Mouse (Mus musculus): ENCODE data around the gene Btbd35f6.
"Not testable (repeated sequence)": the region's sequence is repeated elsewhere in the genome, so short reads cannot be mapped to it uniquely, and the experiment has no call there.

The Btbd35f6 gene

GRCm38 (mm10) chrX:33956440-33956839 is at the start of gene Btbd35f6:
Btbd35f6 (minus strand) TSS chrX:33956540.
- in situ Hi-C loops (cut with MboI, MseI), result not testable (repeated sequence)

- in situ Hi-C loops (cut with MboI, MseI), result loop anchor here (10.0 to 25.0 kb wide), 5 partner anchors 208 to 1749 kb away; partner anchors contain the start of gene Gm21789
These were observed 30.4 kb upstream of the Btbd35f6 start, which contains the start of gene Gm21870 for GRCm38 (mm10) chrX:33986716-33987115. Gm21870 (minus strand) TSS chrX:33986816.

GRCm38 (mm10) chrX:33930216-33930615 is 26.1 kb downstream of the Btbd35f6 start:
- in situ Hi-C loops (cut with MboI, MseI), result loop anchor here (25.0 kb wide), 1 partner anchor 818 kb away; no protein-coding TSS in a partner anchor

- in situ Hi-C loops (cut with MboI, MseI), result loop anchor here (10.0 to 25.0 kb wide), 2 partner anchors 557 to 816 kb away; no protein-coding TSS in a partner anchor
These were observed 28.1 kb downstream of the Btbd35f6 start for GRCm38 (mm10) chrX:33928225-33928624.

- in situ Hi-C loops (cut with MboI, MseI), result loop anchor here (10.0 to 25.0 kb wide), 2 partner anchors 558 to 814 kb away; no protein-coding TSS in a partner anchor
These were observed 30.0 kb downstream of the Btbd35f6 start for GRCm38 (mm10) chrX:33926344-33926743.

GRCm38 (mm10) chrX:33925420-33925819 is 30.9 kb downstream of the Btbd35f6 start:
- in situ Hi-C loops (cut with MboI, MseI), result loop anchor here (10.0 to 25.0 kb wide), 2 partner anchors 559 to 813 kb away; no protein-coding TSS in a partner anchor

Data from T-helper 1 cell (primary cell).